Mouse (Mus musculus) lung, embryonic 15.5 days (tissue): ENCODE measurements around the gene Prss35. TPM values are rescaled to one million over a fixed set of nuclear protein-coding genes. Genes with fewer than 3 reads are reported as not detected.

Experiments
- ATAC-seq: fragments of 200-750 bp; cut with Nextera tagmentation; 2 replicates; pipeline ENCODE4 v1.8.0; 2017; ENCODE audit warnings: moderate number of reproducible peaks, borderline replicate concordance; ENCODE audit not compliant: low FRiP score, low TSS enrichment; ENCODE audit errors: extremely low read depth
- H3K27ac ChIP-seq: fragments of 300-500 bp; sonication (generic); 2 replicates; pipeline ENCODE4 v1.5.1; 2015; ENCODE audit warnings: moderate library complexity, mild to moderate bottlenecking, inconsistent platforms
- H3K27me3 ChIP-seq: fragments of 300-500 bp; sonication (generic); 2 replicates; pipeline ENCODE4 v1.6.1; 2015; ENCODE audit warnings: inconsistent platforms
- H3K36me3 ChIP-seq: fragments of 300-500 bp; sonication (generic); 2 replicates; pipeline ENCODE4 v1.6.1; 2015; ENCODE audit warnings: inconsistent platforms
- H3K4me1 ChIP-seq: fragments of 300-500 bp; sonication (generic); 2 replicates; pipeline ENCODE4 v1.6.1; 2015; ENCODE audit warnings: inconsistent platforms
- H3K4me2 ChIP-seq: fragments of 300-500 bp; sonication (generic); 2 replicates; pipeline ENCODE4 v1.6.1; 2015; ENCODE audit warnings: inconsistent platforms, mild to moderate bottlenecking, moderate library complexity
- H3K4me3 ChIP-seq: fragments of 300-500 bp; sonication (generic); 2 replicates; pipeline ENCODE4 v1.5.1; 2015; ENCODE audit warnings: mild to moderate bottlenecking, inconsistent platforms
- H3K9ac ChIP-seq: fragments of 300-500 bp; sonication (generic); 2 replicates; pipeline ENCODE4 v1.6.1; 2015; ENCODE audit warnings: inconsistent platforms
- H3K9me3 ChIP-seq: fragments of 300-500 bp; sonication (generic); 2 replicates; pipeline ENCODE4 v1.6.1; 2016; ENCODE audit warnings: inconsistent platforms
- WGBS: fragments of 180-500 bp; shearing (Covaris S2); methylation state at CpG from one replicate; pipeline ENCODE4 v1.1.7; 2015; 5-methylcytosine and 5-hydroxymethylcytosine counted together
- polyA plus RNA-seq: library from polyadenylated mRNA; unstranded; fragments of >200 nt; fragmentation: Nextera tagmentation; extraction: Ambion mirVana; gene quantifications from 2 replicates; pipeline ENCODE4 v1.2.1, GENCODE M21; 2015

Gene Prss35
- polyA plus RNA-seq, 1 experiment from 2014 or later: 54.0 TPM

DNA sequence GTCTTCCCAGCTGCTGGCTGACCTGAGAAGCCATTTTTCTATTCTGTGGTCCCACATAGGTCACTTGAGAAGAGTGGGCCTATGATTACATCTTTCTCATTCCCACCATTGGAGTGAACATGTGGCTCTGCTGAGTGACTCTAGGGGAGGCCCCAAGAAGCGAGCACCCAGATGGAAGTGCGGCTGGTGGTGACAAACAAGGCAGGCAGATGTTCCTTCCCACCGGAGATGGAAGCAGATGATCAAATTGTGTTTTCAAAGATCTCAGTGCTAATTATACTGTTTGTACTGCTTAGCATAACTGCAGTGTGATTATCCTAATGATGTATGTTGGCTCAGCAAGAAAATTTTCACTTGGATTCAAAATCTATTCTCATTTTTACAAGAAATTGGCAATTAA, 29.4 kb upstream of the Prss35 start:
- Histone ChIP-seq H3K4me2 (no peak overlapping the region), H3K27ac (no peak overlapping the region), H3K4me3 (no peak overlapping the region), H3K4me1 (no peaks in the 10 kb centered on the region), H3K36me3 (no peaks in the 10 kb centered on the region), H3K9ac (no peak overlapping the region), H3K27me3 (no peaks in the 10 kb centered on the region), H3K9me3 (no peaks in the 10 kb centered on the region)
- WGBS: 93% methylated on average over 3 of the region's 3 CpGs
- ATAC-seq: no peak

DNA sequence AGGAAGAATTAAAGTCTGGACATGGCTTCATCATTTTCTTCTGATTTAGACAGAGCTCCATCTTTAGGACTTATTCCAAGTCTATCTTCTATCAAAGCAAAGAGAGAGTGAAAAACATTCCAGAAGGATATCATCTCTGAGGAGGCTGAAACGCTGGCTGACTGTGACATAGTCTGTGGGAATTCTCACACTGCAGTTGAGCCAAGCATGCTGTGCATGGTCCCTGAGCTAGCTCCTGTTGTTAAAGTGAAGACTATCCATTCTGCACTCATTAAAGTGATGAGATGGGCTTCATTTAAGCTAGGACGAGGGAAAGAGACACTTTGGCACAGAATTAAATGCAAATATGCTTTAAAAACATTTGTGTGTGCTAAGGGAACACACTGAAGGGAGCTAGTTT, 26.9 kb upstream of the Prss35 start:
- Histone ChIP-seq H3K4me3 (no peak overlapping the region), H3K36me3 (no peaks in the 10 kb centered on the region), H3K9me3 (no peaks in the 10 kb centered on the region), H3K4me2 (no peak overlapping the region), H3K4me1 (no peaks in the 10 kb centered on the region), H3K9ac (no peak overlapping the region), H3K27me3 (no peaks in the 10 kb centered on the region), H3K27ac (no peak overlapping the region)
- no peak for ATAC-seq
- WGBS: 29% methylated on average over 2 of the region's 2 CpGs

DNA sequence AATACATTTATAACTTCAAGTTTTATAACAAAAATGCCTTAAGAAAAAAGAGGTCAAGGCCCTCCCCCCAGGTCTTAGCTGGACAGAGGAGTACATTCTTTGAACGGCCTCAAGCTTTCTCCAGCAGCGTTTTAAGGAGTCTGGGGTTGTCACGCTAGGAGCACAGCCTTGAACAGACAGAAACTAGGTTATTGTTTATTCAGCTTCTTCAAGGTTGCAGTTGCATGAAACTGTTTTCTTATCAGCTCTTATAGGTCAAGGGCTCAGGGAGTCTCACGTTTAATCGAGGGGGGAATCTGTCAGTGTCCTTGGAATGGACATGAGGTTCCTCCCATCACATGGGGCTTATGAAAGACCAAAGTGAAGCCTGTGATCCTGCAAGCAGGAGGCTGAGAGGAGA, 26.3 kb upstream of the Prss35 start:
- Histone ChIP-seq H3K4me1 (no peaks in the 10 kb centered on the region), H3K27me3 (no peaks in the 10 kb centered on the region), H3K9ac (no peak overlapping the region), H3K27ac (no peak overlapping the region), H3K9me3 (no peaks in the 10 kb centered on the region), H3K36me3 (no peaks in the 10 kb centered on the region), H3K4me2 (no peak overlapping the region), H3K4me3 (no peak overlapping the region)
- WGBS: 34% methylated on average over 5 of the region's 5 CpGs
- ATAC-seq: no peak

DNA sequence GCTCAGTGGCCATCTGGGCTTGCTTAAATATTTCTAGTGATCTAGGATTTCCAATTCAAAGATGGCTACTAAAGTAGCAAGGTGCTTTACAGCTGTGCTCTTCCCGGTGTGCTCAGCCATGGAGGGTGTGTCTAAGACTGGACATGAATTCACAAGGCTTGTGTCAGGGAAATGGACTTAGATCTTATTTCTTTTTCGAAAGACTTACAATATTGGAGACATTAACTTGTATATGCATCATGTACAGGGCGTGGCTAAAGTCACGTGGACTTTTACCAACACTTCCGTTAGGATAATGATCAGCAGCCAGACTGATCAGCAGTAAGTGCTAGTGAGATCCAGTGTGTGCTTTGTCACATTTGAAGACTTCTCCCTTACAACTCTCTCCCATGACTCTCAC, 23.2 kb upstream of the Prss35 start:
- ATAC-seq: no peak

DNA sequence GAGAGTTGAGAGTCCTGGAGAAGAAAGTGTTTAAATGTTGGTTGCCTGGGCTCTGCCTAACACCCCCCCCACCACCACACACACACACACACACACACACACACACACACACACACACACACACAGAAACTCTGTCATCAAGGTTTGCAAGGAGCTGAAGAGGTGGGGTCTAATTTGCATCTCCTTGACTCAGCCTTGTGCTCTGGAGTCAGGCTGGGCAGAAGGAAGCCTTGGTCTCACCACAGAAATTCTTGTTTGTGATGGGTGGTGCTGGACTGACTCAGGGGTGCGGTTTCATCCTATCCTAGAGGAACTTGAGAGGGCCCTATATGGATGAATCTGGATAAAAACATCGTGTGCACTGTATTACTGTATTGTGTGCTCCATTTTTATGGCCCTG, 22.7 kb upstream of the Prss35 start:
- Histone ChIP-seq H3K36me3 (no peaks in the 10 kb centered on the region), H3K4me2 (no peak overlapping the region), H3K4me1 (no peaks in the 10 kb centered on the region), H3K27me3 (no peaks in the 10 kb centered on the region), H3K9ac (no peak overlapping the region), H3K9me3 (no peaks in the 10 kb centered on the region), H3K27ac (no peak overlapping the region), H3K4me3 (no peak overlapping the region)
- WGBS: 78% methylated on average over 2 of the region's 2 CpGs
- no peak for ATAC-seq

More for the DNA sequence above, 23.2 kb upstream of the Prss35 start:
- H3K9ac ChIP-seq: no peak overlapping the region
- H3K36me3 ChIP-seq: no peaks in the 10 kb centered on the region
- H3K4me1 ChIP-seq: no peaks in the 10 kb centered on the region
- H3K4me2 ChIP-seq: no peak overlapping the region
- H3K27me3 ChIP-seq: no peaks in the 10 kb centered on the region
- 84% methylated on average over 5 of the region's 5 CpGs for WGBS
- no peak overlapping the region for H3K27ac ChIP-seq
- no peak overlapping the region for H3K4me3 ChIP-seq
- H3K9me3 ChIP-seq: no peaks in the 10 kb centered on the region

DNA sequence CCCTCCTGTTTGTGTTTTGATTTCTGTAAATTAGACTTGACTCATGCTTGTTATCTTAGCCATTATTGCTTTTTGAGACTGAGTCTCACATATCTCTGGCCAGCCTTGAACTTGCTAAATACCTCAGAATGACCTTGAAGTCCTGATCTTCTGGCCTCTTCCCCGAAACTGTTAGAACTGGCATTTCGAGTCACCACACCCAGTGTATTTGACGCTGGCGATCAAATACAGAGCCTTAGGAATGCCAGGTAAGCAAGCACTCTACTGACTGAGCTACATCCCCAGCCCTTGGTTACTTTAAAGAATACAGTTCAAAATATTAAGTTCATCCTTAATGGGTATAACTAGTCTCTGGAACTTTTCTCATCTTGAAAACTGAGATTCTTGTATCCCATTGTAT, 18.4 kb upstream of the Prss35 start:
- Histone ChIP-seq H3K27me3 (no peaks in the 10 kb centered on the region), H3K9ac (no peak overlapping the region), H3K4me2 (no peak overlapping the region), H3K27ac (no peak overlapping the region), H3K9me3 (no peaks in the 10 kb centered on the region), H3K4me1 (no peaks in the 10 kb centered on the region), H3K36me3 (no peaks in the 10 kb centered on the region), H3K4me3 (no peak overlapping the region)
- WGBS: 77% methylated on average over 4 of the region's 4 CpGs
- ATAC-seq: no peak

DNA sequence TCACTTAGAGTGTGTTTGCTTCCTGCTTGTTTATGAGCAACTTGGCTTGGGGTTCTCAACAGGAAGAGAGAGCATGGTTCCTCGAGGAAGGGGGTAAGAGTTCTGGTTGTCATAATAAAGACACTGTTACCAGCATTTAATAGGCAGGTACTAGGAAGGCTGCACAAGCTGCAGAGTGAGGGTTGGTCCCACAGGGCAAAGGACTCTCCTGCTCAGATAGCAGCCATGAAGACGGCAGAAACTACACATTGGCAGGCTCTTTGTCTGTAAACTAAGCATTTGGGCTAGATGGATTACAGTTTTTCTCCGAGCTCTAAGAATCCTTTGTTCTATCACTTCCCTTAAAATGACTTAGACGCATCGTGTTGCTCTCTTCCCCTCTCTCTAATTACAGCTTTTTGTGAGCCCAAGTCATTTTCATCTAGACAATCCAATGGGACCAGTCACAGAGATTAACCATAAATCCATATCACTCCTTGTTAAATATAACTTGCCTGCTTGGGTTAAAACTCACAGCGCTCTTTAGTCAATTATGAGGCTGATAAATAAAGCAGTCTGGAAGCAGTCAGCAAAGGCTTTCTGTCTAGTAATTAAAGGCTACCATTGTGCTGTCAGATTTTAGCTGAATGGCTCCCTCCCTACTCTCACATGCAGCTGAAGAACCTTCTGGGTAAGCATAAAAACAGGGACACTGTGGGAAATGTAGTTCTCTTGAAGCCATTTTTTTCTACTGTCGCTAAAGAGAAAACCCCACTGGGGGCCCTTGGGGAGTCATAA, 17.7 kb upstream of the Prss35 start:
- no peak for ATAC-seq
- no peak overlapping the region for H3K4me3 ChIP-seq
- H3K27ac ChIP-seq: no peak overlapping the region
- H3K9me3 ChIP-seq: no peaks in the 10 kb centered on the region
- WGBS: 58% methylated on average over 7 of the region's 7 CpGs
- no peaks in the 10 kb centered on the region for H3K27me3 ChIP-seq
- H3K4me1 ChIP-seq: no peaks in the 10 kb centered on the region
- H3K9ac ChIP-seq: no peak overlapping the region
- no peak overlapping the region for H3K4me2 ChIP-seq
- no peaks in the 10 kb centered on the region for H3K36me3 ChIP-seq

DNA sequence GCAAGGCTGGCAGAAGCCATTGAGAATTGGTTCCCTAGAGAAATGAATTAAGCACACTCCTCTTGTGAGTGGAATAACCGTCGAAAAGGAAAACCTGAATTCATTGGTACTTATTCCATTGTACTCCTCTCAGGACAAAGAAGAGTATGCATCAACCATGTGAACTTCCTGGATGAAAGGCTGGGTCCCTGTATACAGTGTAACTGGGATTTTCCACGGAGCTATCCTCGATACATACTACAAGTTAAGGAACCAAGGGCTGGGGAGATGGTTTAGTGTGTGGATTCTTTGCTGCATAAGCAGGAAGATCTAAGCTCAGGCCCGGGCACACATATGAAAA, 17.1 kb upstream of the Prss35 start:
- ATAC-seq: no peak
- WGBS: 89% methylated on average over 5 of the region's 5 CpGs
- H3K4me1 ChIP-seq: no peaks in the 10 kb centered on the region
- no peak overlapping the region for H3K27ac ChIP-seq
- no peaks in the 10 kb centered on the region for H3K9me3 ChIP-seq
- no peak overlapping the region for H3K4me3 ChIP-seq
- no peak overlapping the region for H3K9ac ChIP-seq
- H3K36me3 ChIP-seq: no peaks in the 10 kb centered on the region
- no peak overlapping the region for H3K4me2 ChIP-seq
- no peaks in the 10 kb centered on the region for H3K27me3 ChIP-seq

DNA sequence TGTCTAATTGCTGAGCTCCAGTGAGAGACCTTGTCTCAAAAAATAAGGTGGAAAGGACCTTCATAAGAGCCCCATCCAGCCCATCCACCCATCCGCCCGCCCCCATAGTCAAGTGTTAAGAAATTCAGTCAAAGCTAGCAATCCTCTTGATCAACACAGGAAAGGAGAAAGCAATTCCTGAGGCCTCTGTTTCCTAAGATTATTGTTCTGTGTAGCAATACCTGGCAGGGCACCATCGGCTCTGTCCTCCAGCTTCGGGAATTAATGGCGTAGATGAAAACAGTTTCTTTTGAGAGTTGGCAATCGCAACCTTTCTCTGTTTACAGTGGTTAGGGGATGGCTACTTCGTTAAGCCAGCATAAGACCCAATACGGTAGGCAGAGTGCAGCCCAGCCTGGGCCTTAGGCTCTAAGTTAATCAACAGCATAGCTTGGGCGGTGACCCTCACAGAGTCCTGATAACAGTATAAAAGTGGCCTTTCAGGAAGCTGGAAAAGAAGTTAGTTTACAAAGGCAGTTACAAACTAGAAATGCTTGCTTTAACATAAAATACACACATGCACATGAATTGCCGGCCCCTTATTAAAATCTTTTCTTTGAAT, 15.1 kb upstream of the Prss35 start:
- Histone ChIP-seq H3K9ac (no peak overlapping the region), H3K4me3 (no peak overlapping the region), H3K9me3 (no peaks in the 10 kb centered on the region), H3K36me3 (no peaks in the 10 kb centered on the region), H3K27me3 (no peaks in the 10 kb centered on the region), H3K4me1 (no peaks in the 10 kb centered on the region), H3K27ac (no peak overlapping the region), H3K4me2 (no peak overlapping the region)
- no peak for ATAC-seq
- WGBS: 75% methylated on average over 10 of the region's 10 CpGs

DNA sequence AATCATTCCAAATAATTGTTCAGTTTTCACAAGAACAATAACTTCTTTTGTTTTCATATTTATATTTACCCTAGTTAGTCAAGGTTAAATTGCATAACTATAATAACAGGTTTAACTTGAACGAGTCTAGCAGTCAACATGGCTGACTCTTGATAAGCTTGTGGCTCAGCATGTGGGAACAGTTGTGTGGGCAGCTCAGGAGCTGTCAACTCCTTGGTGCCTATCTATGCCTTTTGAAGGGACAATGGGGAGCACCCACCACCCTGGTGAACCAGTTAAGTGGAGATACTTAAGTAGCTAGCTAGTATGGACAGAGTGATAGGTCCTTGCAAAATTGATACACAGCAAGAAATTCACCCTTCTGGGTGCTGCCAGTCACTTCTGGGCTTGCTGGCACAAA, 14.4 kb upstream of the Prss35 start:
- Histone ChIP-seq H3K9me3 (no peaks in the 10 kb centered on the region), H3K4me3 (no peak overlapping the region), H3K4me1 (no peaks in the 10 kb centered on the region), H3K27ac (no peak overlapping the region), H3K4me2 (no peak overlapping the region), H3K36me3 (no peaks in the 10 kb centered on the region), H3K9ac (no peak overlapping the region), H3K27me3 (no peaks in the 10 kb centered on the region)
- 44% methylated on average over 1 of the region's 1 CpGs for WGBS
- no peak for ATAC-seq

DNA sequence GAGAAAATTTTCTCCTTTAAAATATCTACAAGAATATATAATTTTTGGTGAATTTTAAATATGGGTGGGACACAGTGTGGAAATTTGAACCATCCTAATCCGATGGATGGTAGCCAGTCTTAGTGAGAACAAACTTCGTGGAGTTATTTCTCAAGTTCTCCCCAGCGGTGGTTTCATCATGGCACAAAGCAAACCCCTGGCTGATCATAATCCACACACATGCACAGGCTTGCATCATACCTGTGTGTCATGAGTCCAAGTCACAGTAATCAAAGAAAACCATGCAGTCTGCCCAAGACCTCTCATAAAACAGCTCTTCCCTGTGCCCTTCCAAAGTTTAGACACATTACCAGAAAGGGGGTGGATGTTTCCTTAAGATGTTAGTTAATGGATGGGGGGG, 13.6 kb upstream of the Prss35 start:
- Histone ChIP-seq H3K4me2 (no peak overlapping the region), H3K4me1 (no peaks in the 10 kb centered on the region), H3K9ac (no peak overlapping the region), H3K27ac (no peak overlapping the region), H3K27me3 (no peaks in the 10 kb centered on the region), H3K36me3 (no peaks in the 10 kb centered on the region), H3K4me3 (no peak overlapping the region), H3K9me3 (no peaks in the 10 kb centered on the region)
- no peak for ATAC-seq
- WGBS: 93% methylated on average over 3 of the region's 3 CpGs

DNA sequence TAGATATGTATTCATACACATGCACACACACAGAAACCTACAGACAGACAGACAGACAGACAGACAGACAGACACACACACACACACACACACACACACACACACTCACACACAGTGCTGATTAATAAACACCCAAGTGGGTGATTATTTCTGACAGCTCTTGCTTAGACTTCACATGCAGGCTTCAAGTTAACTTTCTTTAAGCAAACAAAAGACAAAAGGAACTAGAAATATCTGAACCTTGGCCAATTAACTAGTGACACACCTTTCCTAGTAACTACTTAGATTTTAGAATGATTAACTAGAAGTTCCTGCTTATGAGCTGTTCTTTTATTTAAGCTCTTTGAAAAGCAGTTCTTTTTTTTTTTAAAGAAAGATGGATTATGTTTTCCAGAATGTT, 9.1 kb upstream of the Prss35 start:
- Histone ChIP-seq H3K9ac (no peak overlapping the region), H3K27me3 (no peaks in the 10 kb centered on the region), H3K4me3 (no peak overlapping the region), H3K27ac (no peak overlapping the region), H3K36me3 (no peaks in the 10 kb centered on the region), H3K4me1 (no peaks in the 10 kb centered on the region), H3K4me2 (no peak overlapping the region), H3K9me3 (no peaks in the 10 kb centered on the region)
- no peak for ATAC-seq

DNA sequence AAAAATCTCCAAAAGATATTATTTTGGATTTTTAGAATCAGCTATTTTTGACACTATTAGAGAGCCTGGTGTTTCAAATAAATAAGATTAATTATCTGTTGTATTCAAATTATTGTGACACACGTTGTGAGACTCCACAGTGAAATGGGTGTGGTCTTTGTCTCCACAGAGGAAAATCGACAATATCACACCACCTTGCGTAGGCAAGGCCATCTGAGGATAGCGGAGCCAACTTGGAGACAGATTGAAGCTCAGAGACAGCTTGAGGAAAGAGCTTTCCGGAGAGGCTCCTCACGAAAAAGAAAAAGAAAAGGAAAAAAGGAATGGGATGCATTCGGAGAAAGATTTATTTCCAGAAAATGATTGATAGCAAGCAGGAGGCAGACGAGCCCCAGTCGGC, 8.7 kb upstream of the Prss35 start:
- Histone ChIP-seq H3K4me1 (no peaks in the 10 kb centered on the region), H3K9me3 (no peaks in the 10 kb centered on the region), H3K4me3 (no peak overlapping the region), H3K27me3 (no peaks in the 10 kb centered on the region), H3K27ac (no peak overlapping the region), H3K9ac (no peak overlapping the region), H3K36me3 (no peaks in the 10 kb centered on the region), H3K4me2 (no peak overlapping the region)
- WGBS: 56% methylated on average over 9 of the region's 9 CpGs
- ATAC-seq: no peak
